Mouse (Mus musculus) central nervous system, embryonic 18 days (tissue): ENCODE results near the gene Vmn1r15. TPM values are rescaled to one million over a fixed set of nuclear protein-coding genes. Genes with fewer than 3 reads are reported as not detected.

Experiments
- polyA plus RNA-seq: library from polyadenylated mRNA; depleted of rRNA; stranded (reverse); fragments of >200 nt; gene quantifications from 2 replicates; pipeline ENCODE4 v1.2.3, GENCODE M21; 2012; rRNA removed

Gene Vmn1r15
- polyA plus RNA-seq, result not detected in 2 replicates

GRCm38 (mm10) chr6:57257652-57258051 lies at the start of gene Vmn1r15:
TSS of gene Vmn1r15 (plus strand) at chr6:57257952.

GRCm38 (mm10) chr6:57231386-57231785 lies 26.4 kb upstream of the Vmn1r15 start, which contains the start of gene Vmn1r14:
TSS of gene Vmn1r14 (plus strand) at chr6:57231686.

Other genes starting within 250 kb of the Vmn1r15 start
- gene Vmn1r7, start 232.6 kb upstream of the Vmn1r15 start, polyA plus RNA-seq, result not detected in 2 replicates
- not detected in 2 replicates for gene Vmn1r8, start 225.7 kb upstream of the Vmn1r15 start, polyA plus RNA-seq
- gene Vmn1r9, start 191.2 kb upstream of the Vmn1r15 start, polyA plus RNA-seq, result not detected in 2 replicates
- not detected in 2 replicates for gene Vmn1r10, start 148.5 kb upstream of the Vmn1r15 start, polyA plus RNA-seq
- not detected in 2 replicates for gene Vmn1r11, start 124.5 kb upstream of the Vmn1r15 start, polyA plus RNA-seq
- not detected in 2 replicates for gene Vmn1r12, start 101.0 kb upstream of the Vmn1r15 start, polyA plus RNA-seq
- not detected in 2 replicates for gene Vmn1r13, start 54.7 kb upstream of the Vmn1r15 start, polyA plus RNA-seq
- not detected in 2 replicates for gene Vmn1r14, start 26.3 kb upstream of the Vmn1r15 start, polyA plus RNA-seq
- gene Vmn1r16, start 71.5 kb downstream of the Vmn1r15 start, polyA plus RNA-seq, result not detected in 2 replicates
- gene Vmn1r17, start 105.8 kb downstream of the Vmn1r15 start, polyA plus RNA-seq, result not detected in 2 replicates
- gene Vmn1r18, start 137.8 kb downstream of the Vmn1r15 start, polyA plus RNA-seq, result not detected in 2 replicates
- gene Vmn1r19, start 145.8 kb downstream of the Vmn1r15 start, polyA plus RNA-seq, result not detected in 2 replicates
- not detected in 2 replicates for gene Vmn1r20, start 171.0 kb downstream of the Vmn1r15 start, polyA plus RNA-seq